Mouse (Mus musculus) olfactory bulb, adult 2 months (tissue): ENCODE data around the gene Nav2. TPM values are rescaled to one million over a fixed set of nuclear protein-coding genes. Genes with fewer than 3 reads are reported as not detected.

ENCODE experiments used
- H3K27ac ChIP-seq: fragments of 200-500 bp; 2 replicates; pipeline ENCODE4 v1.5.1; 2012; ENCODE audit warnings: low read depth, low read length; ENCODE audit not compliant: insufficient read depth
- H3K4me1 ChIP-seq: fragments of 200-500 bp; 2 replicates; pipeline ENCODE4 v1.6.1; 2012; ENCODE audit warnings: low read length; ENCODE audit not compliant: control insufficient read depth, insufficient read depth
- H3K4me3 ChIP-seq: fragments of 200-500 bp; 2 replicates; pipeline ENCODE4 v1.5.1; 2012; ENCODE audit warnings: mild to moderate bottlenecking, low read depth, low read length, moderate library complexity; ENCODE audit not compliant: insufficient read depth
- CTCF ChIP-seq: fragments of 200-500 bp; IDR thresholded peaks from 2 replicates; pipeline ENCODE4 v1.5.1; 2012; ENCODE audit warnings: low read depth, mild to moderate bottlenecking, low read length, moderate library complexity; ENCODE audit not compliant: insufficient read depth
- POLR2A ChIP-seq: fragments of 200-500 bp; IDR thresholded peaks from 2 replicates; pipeline ENCODE4 v1.6.1; 2012; ENCODE audit warnings: mild to moderate bottlenecking, low read depth, low read length, moderate library complexity; ENCODE audit not compliant: insufficient read depth
- WGBS: fragments of 180-500 bp; shearing (Covaris S2); methylation state at CpG from one replicate; pipeline ENCODE4 v1.1.7; 2018; 5-methylcytosine and 5-hydroxymethylcytosine counted together
- polyA plus RNA-seq: library from polyadenylated mRNA; stranded (reverse); fragments of >200 nt; gene quantifications from 2 replicates; pipeline ENCODE4 v1.2.4, GENCODE M21; 2012; ENCODE audit warnings: low replicate concordance; ENCODE audit not compliant: missing spikeins, insufficient read depth, insufficient read length

The Nav2 gene
- polyA plus RNA-seq, 1 experiment, result 57.3 TPM

GRCm38 (mm10) chr7:49462328-49462811, 553.9 kb downstream of the Nav2 start:
- Histone ChIP-seq H3K4me1 (peaks cover 10% of the 10 kb centered on the region; the same call in 1 of the 2 replicates), H3K27ac (no peak overlapping the region), H3K4me3 (no peak overlapping the region)
- TF ChIP-seq CTCF (no peak), POLR2A (no peak)
- WGBS, result 32% methylated on average over 10 of the region's 10 CpGs

DNA sequence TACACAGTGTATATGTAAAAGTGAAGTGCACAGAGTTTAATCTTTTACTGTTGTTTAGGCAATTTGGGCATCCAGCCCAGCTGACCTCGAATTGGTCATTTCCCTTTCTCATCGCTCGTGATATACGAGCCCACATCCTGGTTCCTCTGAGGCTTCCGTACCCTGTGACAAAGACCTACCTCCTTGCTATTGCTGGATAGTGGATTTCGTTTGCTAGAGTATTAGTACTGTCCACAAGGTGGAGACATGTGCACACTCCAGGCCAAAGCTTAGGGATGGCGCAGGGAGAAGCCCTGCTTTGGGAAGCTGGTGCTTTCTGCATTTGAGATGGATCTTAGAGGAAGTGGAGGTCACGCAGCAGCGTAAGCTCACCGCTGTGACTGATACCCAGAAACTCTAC, 559.3 kb downstream of the Nav2 start:
- WGBS, result 39% methylated on average over 10 of the region's 10 CpGs
- TF ChIP-seq CTCF, result no peak
- no peak for TF ChIP-seq POLR2A
- Histone ChIP-seq H3K4me3 (no peak overlapping the region), H3K27ac (no peak overlapping the region), H3K4me1 (peaks cover 2% of the 10 kb centered on the region; the same call in 1 of the 2 replicates)

DNA sequence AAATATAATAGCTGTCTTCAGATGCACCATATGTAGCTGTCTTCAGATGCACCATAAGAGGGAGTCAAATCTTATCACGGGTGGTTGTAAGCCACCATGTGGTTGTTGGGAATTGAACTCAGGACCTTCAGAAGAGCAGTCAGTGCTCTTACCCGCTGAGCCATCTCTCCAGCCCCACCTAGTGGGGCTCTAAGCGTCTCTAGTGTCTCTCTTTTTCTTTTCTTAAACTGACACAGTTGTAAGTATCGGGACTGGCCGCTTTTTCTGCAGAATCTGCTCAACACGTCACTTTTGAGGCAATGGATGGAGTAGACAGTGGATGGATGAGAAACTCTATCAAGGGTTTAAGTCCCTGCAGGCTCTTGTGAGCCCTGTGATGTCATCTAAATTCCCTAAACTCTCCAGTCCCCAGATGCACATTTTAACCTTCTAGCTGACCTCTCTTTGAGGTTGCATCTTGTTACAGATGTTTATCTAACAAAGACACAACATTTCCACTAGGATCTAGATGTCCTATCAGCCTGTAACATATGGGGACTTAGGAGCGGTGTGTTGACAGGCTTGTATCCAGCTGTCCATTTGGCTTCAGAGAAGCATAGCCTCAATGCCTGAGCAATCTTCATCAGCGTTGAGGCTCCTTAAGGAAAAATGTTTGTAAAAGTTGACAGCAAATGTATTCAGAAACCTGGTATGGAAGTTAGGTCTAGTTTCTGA, 560.1 kb downstream of the Nav2 start:
- H3K4me3 ChIP-seq, result no peak overlapping the region
- TF ChIP-seq POLR2A (no peak), CTCF (no peak)
- WGBS, result 80% methylated on average over 8 of the region's 8 CpGs
- H3K27ac ChIP-seq, result no peak overlapping the region
- peaks cover 2% of the 10 kb centered on the region; the same call in 1 of the 2 replicates for H3K4me1 ChIP-seq

GRCm38 (mm10) chr7:49471278-49471677, 562.8 kb downstream of the Nav2 start:
- no peak overlapping the region for H3K27ac ChIP-seq
- no peak overlapping the region for H3K4me3 ChIP-seq
- H3K4me1 ChIP-seq, result peaks cover 2% of the 10 kb centered on the region; the same call in 1 of the 2 replicates
- peak; percentile 65; the same call in 1 of the 2 replicates for TF ChIP-seq CTCF
- TF ChIP-seq POLR2A, result no peak
- WGBS, result 60% methylated on average over 3 of the region's 3 CpGs

- H3K4me3 ChIP-seq, result no peak overlapping the region
- H3K4me1 ChIP-seq, result peaks cover 14% of the 10 kb centered on the region
- WGBS, result 77% methylated on average over 6 of the region's 6 CpGs
- no peak for TF ChIP-seq CTCF
- H3K27ac ChIP-seq, result no peak overlapping the region
Observed at GRCm38 (mm10) chr7:49475282-49475681, 566.8 kb downstream of the Nav2 start.

GRCm38 (mm10) chr7:49476163-49476562, 567.6 kb downstream of the Nav2 start:
- TF ChIP-seq POLR2A (no peak), CTCF (no peak)
- peaks cover 13% of the 10 kb centered on the region for H3K4me1 ChIP-seq
- 96% methylated on average over 8 of the region's 8 CpGs for WGBS
- no peak overlapping the region for H3K4me3 ChIP-seq
- H3K27ac ChIP-seq, result no peak overlapping the region

DNA sequence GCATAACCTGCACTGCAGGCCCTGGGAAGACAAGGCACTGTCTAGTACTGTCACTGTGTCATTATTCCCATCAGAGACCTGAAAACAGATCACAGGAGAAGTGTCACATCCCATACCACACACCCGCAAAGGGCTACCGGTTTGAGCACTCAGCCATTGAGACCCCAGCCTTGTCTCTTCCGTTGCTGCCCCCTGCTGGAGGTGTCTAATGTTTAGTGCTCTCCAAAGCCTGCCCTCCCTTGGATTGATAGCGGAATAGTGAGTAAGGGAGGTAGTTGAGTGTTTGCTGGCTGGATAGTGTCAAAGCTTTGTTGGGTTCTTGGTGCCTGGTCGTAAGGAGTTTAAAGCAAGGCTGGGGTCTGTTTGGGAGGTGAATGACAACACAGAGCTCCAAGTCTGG, 568.1 kb downstream of the Nav2 start:
- no peak overlapping the region for H3K27ac ChIP-seq
- WGBS, result 63% methylated on average over 5 of the region's 5 CpGs
- no peak overlapping the region for H3K4me3 ChIP-seq
- no peak for TF ChIP-seq POLR2A
- no peak for TF ChIP-seq CTCF
- H3K4me1 ChIP-seq, result peaks cover 11% of the 10 kb centered on the region

GRCm38 (mm10) chr7:49477076-49477975, 568.8 kb downstream of the Nav2 start:
- H3K4me1 ChIP-seq, result peaks cover 11% of the 10 kb centered on the region
- TF ChIP-seq POLR2A, result no peak
- TF ChIP-seq CTCF, result no peak
- peak overlapping the region; percentile 12; the same call in 1 of the 2 replicates for H3K27ac ChIP-seq
- WGBS, result 75% methylated on average over 9 of the region's 9 CpGs
- H3K4me3 ChIP-seq, result no peak overlapping the region

- peaks cover 11% of the 10 kb centered on the region for H3K4me1 ChIP-seq
- 15% methylated on average over 7 of the region's 7 CpGs for WGBS
- H3K27ac ChIP-seq, result 0 out of 2 replicates have a peak overlapping the region, but pooled peaks have one; percentile 12
- TF ChIP-seq POLR2A (no peak), CTCF (no peak)
- H3K4me3 ChIP-seq, result no peak overlapping the region
Observed at GRCm38 (mm10) chr7:49477976-49478349, 569.4 kb downstream of the Nav2 start.
